Mouse (Mus musculus) cortical plate, adult 2 months (tissue): ENCODE data around the gene Avpr1a.

Experiments used
- CTCF ChIP-seq: fragments of 200-500 bp; IDR thresholded peaks from 2 replicates; pipeline ENCODE4 v1.5.1; 2011; ENCODE audit warnings: mild to moderate bottlenecking, control low read depth, low read length; ENCODE audit not compliant: insufficient read depth; ENCODE audit errors: extremely low read depth
- POLR2A ChIP-seq: fragments of 200-500 bp; IDR thresholded peaks from 2 replicates; pipeline ENCODE4 v1.6.1; 2011; ENCODE audit warnings: mild to moderate bottlenecking, low read length, control low read depth; ENCODE audit not compliant: insufficient read depth; ENCODE audit errors: extremely low read depth

DNA sequence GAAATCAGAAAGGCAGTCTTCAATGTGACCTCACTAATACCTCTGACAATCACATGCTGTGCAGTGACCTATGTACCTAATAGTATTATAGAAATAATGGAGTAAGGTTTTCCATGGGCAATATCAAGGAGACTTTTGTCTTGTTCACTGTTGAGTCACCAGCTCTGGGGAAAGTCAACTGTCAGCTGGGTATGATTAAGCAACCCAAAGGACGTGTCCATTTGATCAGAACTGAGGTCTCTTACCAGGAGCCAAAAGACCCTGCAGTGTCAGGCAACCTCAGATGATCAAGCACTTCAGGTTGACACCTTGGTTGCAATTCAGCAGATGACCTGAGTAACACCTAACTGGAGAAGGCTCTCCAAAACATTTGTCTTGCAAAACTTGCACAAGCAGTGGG is 46.0 kb upstream of the Avpr1a start:
- TF ChIP-seq CTCF (no peak), POLR2A (no peak)
